Mouse (Mus musculus): ENCODE results near the gene Snap91. TPM values are rescaled to one million over a fixed set of nuclear protein-coding genes. Genes with fewer than 3 reads are reported as not detected.

Snap91 gene
- polyA plus RNA-seq, 1 experiment = not detected

DNA sequence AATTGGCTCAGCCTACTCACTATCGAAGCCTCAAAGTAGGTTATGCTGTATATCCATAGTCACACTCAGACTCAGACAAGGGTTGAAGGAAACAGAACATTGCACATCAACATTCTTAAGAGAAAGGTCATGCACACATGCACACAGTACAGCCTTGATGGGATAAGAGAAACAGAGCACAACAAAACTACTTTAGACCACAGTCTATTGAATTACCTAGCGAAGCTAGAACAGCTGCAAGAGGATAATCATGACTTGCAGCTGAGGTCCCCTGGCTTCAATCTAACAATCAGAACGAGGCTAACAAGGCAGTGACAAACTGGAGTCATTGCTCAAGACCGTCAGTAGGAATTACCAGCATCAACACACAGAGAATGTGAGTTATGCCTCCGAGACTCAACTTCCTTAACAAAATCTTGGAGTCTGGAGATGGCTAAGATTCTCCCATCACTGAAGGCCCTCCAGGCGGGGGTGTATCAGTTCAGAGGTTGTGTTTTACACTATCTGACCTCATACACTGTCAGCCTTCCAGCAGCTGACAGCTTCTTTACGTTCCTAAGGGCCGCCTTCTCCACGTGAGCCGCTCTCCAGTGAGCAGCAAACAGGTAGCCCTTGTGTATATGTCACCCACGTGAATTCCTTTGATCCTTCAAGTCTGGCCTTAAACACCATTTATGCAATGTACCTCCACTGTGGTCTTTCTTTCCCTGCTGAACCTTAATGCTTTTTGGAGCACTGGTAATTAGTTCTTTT, 10.7 kb downstream of the Snap91 start:
- Histone ChIP-seq H3K27ac (ENCODE audit: insufficient read depth, low read depth, low read length) (no peak overlapping the region), H3K4me3 (ENCODE audit: insufficient read depth, low read length) (no peak overlapping the region), H3K4me1 (ENCODE audit: control insufficient read depth, insufficient read depth, low read length) (no peaks in the 10 kb centered on the region)
- no peak for TF ChIP-seq POLR2A (IDR thresholded peaks at IDR 0.05; ENCODE audit: borderline replicate concordance, low read depth, low read length)
- TF ChIP-seq CTCF (IDR thresholded peaks at IDR 0.05; ENCODE audit: low read depth, low read length) = no peak

DNA sequence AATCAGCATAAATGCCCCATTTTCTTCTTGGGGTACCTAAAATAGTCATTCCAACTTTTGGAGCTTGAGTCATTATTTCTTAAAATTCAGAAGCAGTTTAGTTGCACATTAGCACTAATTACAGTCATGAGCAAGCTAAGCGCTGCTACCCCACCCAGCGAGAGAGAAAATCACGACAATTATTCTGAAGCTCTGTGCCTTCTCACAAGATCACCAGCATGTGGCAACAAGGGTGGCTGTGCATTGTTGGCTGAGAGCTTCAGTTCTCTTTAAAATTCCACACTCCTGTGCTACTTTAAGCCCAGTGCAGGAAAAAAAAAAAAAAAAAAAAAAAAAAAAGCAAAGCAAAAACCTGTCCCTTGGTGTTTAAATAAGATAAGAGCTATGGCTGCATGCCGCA, 22.4 kb downstream of the Snap91 start:
- TF ChIP-seq CTCF (IDR thresholded peaks at IDR 0.05; ENCODE audit: low read depth, low read length) (no peak), POLR2A (IDR thresholded peaks at IDR 0.05; ENCODE audit: borderline replicate concordance, low read depth, low read length) (no peak)
- no peak overlapping the region for H3K4me3 ChIP-seq (ENCODE audit: insufficient read depth, low read length)
- no peaks in the 10 kb centered on the region for H3K4me1 ChIP-seq (ENCODE audit: control insufficient read depth, insufficient read depth, low read length)
- H3K27ac ChIP-seq (ENCODE audit: insufficient read depth, low read depth, low read length) = no peak overlapping the region

DNA sequence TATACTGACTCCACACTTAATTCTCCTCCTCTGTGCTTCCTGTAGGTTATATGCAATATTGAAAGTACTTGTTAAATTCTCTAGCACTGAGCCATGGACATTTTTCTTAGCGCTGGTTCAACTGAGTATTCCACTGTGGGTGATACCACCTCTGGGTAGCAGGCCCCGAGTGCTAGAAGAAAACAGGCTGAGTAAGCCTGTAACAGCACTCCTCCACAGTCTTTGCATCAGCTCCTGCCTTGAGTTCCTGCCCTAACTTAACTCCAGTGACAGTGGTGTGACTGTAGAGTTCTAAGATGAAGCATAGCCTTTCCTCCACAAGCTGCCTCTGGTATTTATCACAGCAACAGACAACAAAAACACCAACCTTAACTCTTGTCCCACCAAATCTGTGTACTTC, 22.8 kb downstream of the Snap91 start:
- Histone ChIP-seq H3K4me3 (ENCODE audit: insufficient read depth, low read length) (no peak overlapping the region), H3K4me1 (ENCODE audit: control insufficient read depth, insufficient read depth, low read length) (no peaks in the 10 kb centered on the region), H3K27ac (ENCODE audit: insufficient read depth, low read depth, low read length) (no peak overlapping the region)
- TF ChIP-seq POLR2A (IDR thresholded peaks at IDR 0.05; ENCODE audit: borderline replicate concordance, low read depth, low read length) (no peak), CTCF (IDR thresholded peaks at IDR 0.05; ENCODE audit: low read depth, low read length) (no peak)

DNA sequence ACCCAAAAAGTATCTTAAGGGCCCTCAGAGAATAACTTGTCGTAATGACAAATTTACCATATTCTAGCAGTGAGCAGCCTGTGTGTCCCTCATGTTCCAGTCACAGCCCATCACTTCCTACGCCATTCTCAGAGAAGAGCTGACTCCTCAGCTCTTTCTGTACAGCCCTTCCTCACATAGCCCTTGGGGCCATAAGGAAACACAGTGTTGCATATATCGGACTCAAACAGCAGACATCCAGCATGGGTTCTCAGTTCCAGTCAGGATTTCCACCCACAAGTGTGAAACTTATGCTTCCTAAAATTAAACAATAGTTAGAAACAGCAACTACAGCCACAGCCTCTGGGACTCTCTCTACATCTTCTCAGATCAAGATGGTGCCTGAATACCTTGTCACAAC, 27.6 kb downstream of the Snap91 start:
- Histone ChIP-seq H3K4me3 (ENCODE audit: insufficient read depth, low read length) (no peak overlapping the region), H3K27ac (ENCODE audit: insufficient read depth, low read depth, low read length) (no peak overlapping the region), H3K4me1 (ENCODE audit: control insufficient read depth, insufficient read depth, low read length) (no peaks in the 10 kb centered on the region)
- TF ChIP-seq POLR2A (IDR thresholded peaks at IDR 0.05; ENCODE audit: borderline replicate concordance, low read depth, low read length) (no peak), CTCF (IDR thresholded peaks at IDR 0.05; ENCODE audit: low read depth, low read length) (no peak)

DNA sequence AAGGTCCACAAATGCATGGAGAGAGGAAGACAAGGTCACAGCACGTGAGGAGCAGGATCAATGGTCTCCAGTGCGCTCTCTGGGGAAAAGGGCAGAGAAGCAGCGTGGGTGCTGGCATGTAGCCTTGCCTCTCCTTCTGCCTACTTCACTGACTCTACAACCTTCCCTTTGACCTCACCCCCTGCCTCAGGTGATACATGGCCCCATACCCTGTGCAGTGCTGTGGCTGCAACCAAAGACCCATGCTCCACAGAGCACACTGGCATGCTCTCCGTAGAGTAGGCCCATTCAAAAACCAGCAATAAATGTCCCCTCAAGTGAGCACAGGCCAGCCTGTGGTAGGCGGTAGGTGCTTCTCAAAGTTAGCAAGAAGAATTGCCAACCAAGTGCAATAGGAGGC, 28.8 kb downstream of the Snap91 start:
- no peak overlapping the region for H3K4me3 ChIP-seq (ENCODE audit: insufficient read depth, low read length)
- TF ChIP-seq POLR2A (IDR thresholded peaks at IDR 0.05; ENCODE audit: borderline replicate concordance, low read depth, low read length) (no peak), CTCF (IDR thresholded peaks at IDR 0.05; ENCODE audit: low read depth, low read length) (no peak)

DNA sequence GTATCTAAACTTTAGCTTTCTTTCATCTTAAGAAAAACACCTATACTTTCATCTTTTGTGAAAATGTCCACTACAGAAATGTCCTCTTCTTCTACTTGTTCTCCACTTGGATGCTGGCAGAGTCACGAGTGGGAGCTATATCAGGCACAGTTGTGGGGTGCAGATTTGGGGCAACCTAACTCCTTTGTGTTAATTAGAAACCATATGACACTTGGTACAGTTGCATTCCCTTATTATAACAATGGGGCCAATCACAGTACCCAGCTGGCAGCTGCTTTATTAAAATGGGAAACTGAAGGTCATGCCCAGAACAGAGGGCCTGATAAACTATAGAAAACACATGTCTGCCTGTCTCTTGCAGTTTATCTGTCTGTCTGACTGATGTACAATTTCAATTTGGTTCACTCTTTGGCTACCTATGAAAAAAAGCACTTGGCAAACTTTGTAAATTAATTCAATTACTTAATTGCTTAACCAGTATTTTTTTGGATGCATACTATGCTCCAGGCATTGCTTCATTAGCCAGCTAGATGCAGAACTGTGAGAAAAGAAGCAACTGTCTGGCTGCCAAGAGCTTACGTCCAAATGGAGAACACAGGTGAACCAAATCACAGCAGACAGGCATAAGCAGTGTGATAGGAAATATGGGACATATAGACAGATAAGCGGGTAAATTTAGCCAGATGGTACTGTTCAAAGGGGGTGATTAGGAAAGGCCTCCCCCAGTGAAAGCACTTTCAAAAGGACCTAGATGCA, 29.8 kb downstream of the Snap91 start:
- no peaks in the 10 kb centered on the region for H3K4me1 ChIP-seq (ENCODE audit: control insufficient read depth, insufficient read depth, low read length)
- no peak for TF ChIP-seq CTCF (IDR thresholded peaks at IDR 0.05; ENCODE audit: low read depth, low read length)
- no peak for TF ChIP-seq POLR2A (IDR thresholded peaks at IDR 0.05; ENCODE audit: borderline replicate concordance, low read depth, low read length)
- H3K4me3 ChIP-seq (ENCODE audit: insufficient read depth, low read length) = no peak overlapping the region
- H3K27ac ChIP-seq (ENCODE audit: insufficient read depth, low read depth, low read length) = no peak overlapping the region

More for the DNA sequence above, 28.8 kb downstream of the Snap91 start:
- Histone ChIP-seq H3K27ac (ENCODE audit: insufficient read depth, low read depth, low read length) (no peak overlapping the region), H3K4me1 (ENCODE audit: control insufficient read depth, insufficient read depth, low read length) (no peaks in the 10 kb centered on the region)

DNA sequence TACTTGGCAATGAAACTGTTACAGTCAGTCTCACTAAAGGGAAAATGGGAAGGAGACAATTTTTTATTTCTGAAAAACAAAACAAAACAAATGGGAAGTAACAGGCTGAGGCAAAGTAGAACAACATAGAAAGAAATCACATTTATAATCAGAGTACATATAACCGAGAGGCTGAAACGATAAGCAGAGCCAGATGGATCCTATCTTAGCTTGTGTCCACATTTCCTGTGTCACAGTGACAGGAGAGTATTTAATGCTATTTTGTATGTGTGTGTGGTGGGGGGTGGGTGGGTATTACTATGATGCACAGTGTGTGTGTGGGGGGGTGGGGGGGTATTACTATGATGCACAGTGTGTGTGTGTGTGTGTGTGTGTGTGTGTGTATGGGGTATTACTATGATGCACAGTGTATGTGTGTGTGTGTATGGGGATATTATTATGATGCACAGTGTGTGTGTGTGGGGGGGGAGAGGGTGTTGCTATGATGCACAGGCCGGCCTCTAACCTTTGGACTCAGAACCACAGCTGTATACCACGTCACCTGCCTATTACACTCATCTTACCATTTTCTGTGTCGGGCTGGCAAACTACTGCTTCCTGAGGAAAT, 36.6 kb downstream of the Snap91 start:
- TF ChIP-seq POLR2A (IDR thresholded peaks at IDR 0.05; ENCODE audit: borderline replicate concordance, low read depth, low read length) = no peak
- H3K27ac ChIP-seq (ENCODE audit: insufficient read depth, low read depth, low read length) = no peak overlapping the region

DNA sequence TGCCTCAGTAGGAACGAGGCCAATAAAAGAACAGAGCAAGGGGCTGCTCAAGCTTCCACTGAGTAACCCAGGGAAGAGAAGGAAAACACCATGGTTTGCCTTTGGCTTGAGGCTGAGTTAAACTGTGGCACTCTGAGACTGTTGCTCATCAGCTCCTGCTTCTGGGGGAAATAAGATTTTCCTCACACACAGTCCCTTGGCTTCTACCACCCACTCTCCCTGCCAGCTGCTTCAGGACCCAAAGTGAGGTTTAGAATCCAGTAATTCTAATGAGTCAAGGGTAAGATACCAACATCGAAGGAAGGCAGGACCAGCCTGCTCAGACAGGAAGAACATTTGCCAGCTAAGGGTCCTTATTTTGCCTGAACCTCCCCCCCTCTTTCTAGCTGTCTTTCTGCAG, 50.7 kb downstream of the Snap91 start:
- no peak for TF ChIP-seq CTCF (IDR thresholded peaks at IDR 0.05; ENCODE audit: low read depth, low read length)
- Histone ChIP-seq H3K4me3 (ENCODE audit: insufficient read depth, low read length) (no peak overlapping the region), H3K4me1 (ENCODE audit: control insufficient read depth, insufficient read depth, low read length) (no peaks in the 10 kb centered on the region), H3K27ac (ENCODE audit: insufficient read depth, low read depth, low read length) (no peak overlapping the region)

More for the DNA sequence above, 36.6 kb downstream of the Snap91 start:
- H3K4me1 ChIP-seq (ENCODE audit: control insufficient read depth, insufficient read depth, low read length) = no peaks in the 10 kb centered on the region
- no peak overlapping the region for H3K4me3 ChIP-seq (ENCODE audit: insufficient read depth, low read length)

DNA sequence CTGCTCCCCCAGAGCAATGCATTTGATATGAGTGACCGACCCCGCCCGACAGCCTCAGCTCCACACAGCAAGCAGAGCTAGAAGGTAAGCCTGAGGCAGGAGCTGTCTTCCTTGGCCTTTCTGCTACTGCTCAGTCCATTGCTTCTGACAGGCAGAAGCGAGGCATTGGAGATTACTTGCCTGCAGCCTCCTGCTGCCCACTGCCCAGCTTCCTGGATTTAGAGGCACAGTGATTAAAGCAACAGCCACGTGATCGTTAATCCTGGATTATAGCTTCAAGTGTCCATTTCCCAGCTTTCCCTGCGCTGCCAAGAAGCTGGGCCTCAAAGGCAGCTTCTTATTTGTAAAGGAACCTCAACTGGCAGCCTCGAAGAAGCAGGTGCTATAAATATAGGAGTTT, 51.4 kb downstream of the Snap91 start:
- H3K27ac ChIP-seq (ENCODE audit: insufficient read depth, low read depth, low read length) = no peak overlapping the region
- no peaks in the 10 kb centered on the region for H3K4me1 ChIP-seq (ENCODE audit: control insufficient read depth, insufficient read depth, low read length)
- TF ChIP-seq CTCF (IDR thresholded peaks at IDR 0.05; ENCODE audit: low read depth, low read length) (no peak), POLR2A (IDR thresholded peaks at IDR 0.05; ENCODE audit: borderline replicate concordance, low read depth, low read length) (no peak)
- H3K4me3 ChIP-seq (ENCODE audit: insufficient read depth, low read length) = no peak overlapping the region

DNA sequence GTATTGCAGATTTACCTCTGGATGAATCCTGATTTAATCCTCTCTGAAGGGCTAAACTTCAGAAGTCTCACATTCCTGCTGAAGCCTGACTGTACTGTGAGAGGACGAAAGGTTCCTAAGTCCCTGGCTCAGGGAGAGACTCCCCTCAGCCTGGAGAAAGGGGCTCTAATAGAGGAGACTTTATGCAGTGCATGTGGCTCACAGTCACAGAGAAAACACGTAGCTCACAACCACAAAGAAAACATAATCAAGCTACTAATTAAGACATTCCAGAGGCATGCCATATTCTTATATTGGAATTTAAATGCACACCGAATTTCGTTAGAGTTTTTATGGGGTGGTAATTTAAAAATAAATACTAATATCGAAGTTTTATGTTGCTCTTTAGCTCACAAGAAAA, 61.1 kb downstream of the Snap91 start:
- Histone ChIP-seq H3K4me3 (ENCODE audit: insufficient read depth, low read length) (no peak overlapping the region), H3K27ac (ENCODE audit: insufficient read depth, low read depth, low read length) (no peak overlapping the region), H3K4me1 (ENCODE audit: control insufficient read depth, insufficient read depth, low read length) (no peaks in the 10 kb centered on the region)
- TF ChIP-seq POLR2A (IDR thresholded peaks at IDR 0.05; ENCODE audit: borderline replicate concordance, low read depth, low read length) (no peak), CTCF (IDR thresholded peaks at IDR 0.05; ENCODE audit: low read depth, low read length) (no peak)
